Mouse (Mus musculus) hindbrain, embryonic 14.5 days (tissue): ENCODE results near the gene Rhou. TPM values are rescaled to one million over a fixed set of nuclear protein-coding genes. Genes with fewer than 3 reads are reported as not detected.

Experiments
- ATAC-seq: fragments of 200-750 bp; cut with Nextera tagmentation; 2 replicates; pipeline ENCODE4 v1.8.0; 2017; ENCODE audit warnings: moderate number of reproducible peaks, mild to moderate bottlenecking, moderate TSS enrichment, moderate library complexity; ENCODE audit not compliant: low FRiP score
- DNase-seq: peaks from one replicate; pipeline ENCODE4 v3.0.0-alpha.2; 2015; ENCODE audit warnings: low spot score
- H3K27ac ChIP-seq: fragments of 300-500 bp; sonication (generic); 2 replicates; pipeline ENCODE4 v1.5.1; 2014; ENCODE audit warnings: mild to moderate bottlenecking, moderate library complexity
- H3K27me3 ChIP-seq: fragments of 300-500 bp; sonication (generic); 2 replicates; pipeline ENCODE4 v1.6.1; 2014; ENCODE audit warnings: mild to moderate bottlenecking, low read length, mixed read lengths; ENCODE audit not compliant: control insufficient read depth, insufficient read depth
- H3K36me3 ChIP-seq: fragments of 300-500 bp; sonication (generic); replicated peaks from 2 replicates; pipeline ENCODE4 v1.6.1; 2014; ENCODE audit not compliant: control insufficient read depth, insufficient read depth
- H3K4me1 ChIP-seq: fragments of 300-500 bp; sonication (generic); replicated peaks from 2 replicates; pipeline ENCODE4 v1.6.1; 2014; ENCODE audit warnings: antibody characterized with exemption, low read length, mixed read lengths; ENCODE audit not compliant: control insufficient read depth, insufficient read depth
- H3K4me2 ChIP-seq: fragments of 300-500 bp; sonication (generic); replicated peaks from 2 replicates; pipeline ENCODE4 v1.6.1; 2014; ENCODE audit warnings: mild to moderate bottlenecking, moderate library complexity
- H3K4me3 ChIP-seq: fragments of 300-500 bp; sonication (generic); replicated peaks from 2 replicates; pipeline ENCODE4 v1.5.1; 2014; ENCODE audit warnings: mild to moderate bottlenecking, low read length
- H3K9ac ChIP-seq: fragments of 300-500 bp; sonication (generic); 2 replicates; pipeline ENCODE4 v1.6.1; 2014
- H3K9me3 ChIP-seq: fragments of 300-500 bp; sonication (generic); 2 replicates; pipeline ENCODE4 v1.6.1; 2016; ENCODE audit warnings: low read length; ENCODE audit not compliant: control insufficient read depth
- WGBS: fragments of 180-500 bp; shearing (Covaris S2); extraction: QIAGEN DNeasy Blood & Tissue Kit; methylation state at CpG from one replicate; pipeline ENCODE4 v1.1.7; 2014; 5-methylcytosine and 5-hydroxymethylcytosine counted together
- polyA plus RNA-seq: library from polyadenylated mRNA; unstranded; fragments of >200 nt; fragmentation: Nextera tagmentation; extraction: Ambion mirVana; gene quantifications from 2 replicates; pipeline ENCODE4 v1.2.1, GENCODE M21; 2014

The Rhou gene
- polyA plus RNA-seq, 1 experiment from 2014 or later: 14.9 TPM

DNA sequence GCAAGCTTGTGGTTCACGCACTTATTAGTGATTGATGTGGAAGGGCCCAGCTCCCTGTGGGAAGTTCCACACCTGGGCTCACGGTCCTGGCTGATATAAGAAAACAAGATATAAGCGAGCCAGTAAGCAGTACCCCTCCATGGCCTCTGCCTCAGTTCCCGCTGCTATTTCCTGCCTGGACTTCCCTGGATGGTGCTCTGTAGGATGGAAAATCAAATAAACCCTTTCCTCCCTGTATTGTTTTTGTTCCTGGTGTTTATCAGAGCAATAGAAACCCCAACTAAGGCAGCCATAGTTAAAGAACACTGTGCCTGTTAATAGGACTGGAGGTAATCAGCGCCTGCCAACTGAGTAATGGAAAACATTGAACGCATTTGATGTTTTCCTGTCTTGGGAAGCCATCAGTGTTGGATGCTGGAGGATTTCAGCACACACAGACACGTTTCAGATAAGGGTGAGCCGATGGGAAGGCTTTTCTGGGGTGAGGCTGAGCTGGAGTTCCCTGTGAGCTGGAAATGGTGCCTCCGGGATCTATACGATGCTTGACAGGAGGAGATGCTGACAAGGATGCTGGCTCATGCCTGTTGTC is 5.8 kb downstream of the Rhou start:
- peaks cover 63% of the 10 kb centered on the region for H3K36me3 ChIP-seq
- H3K9me3 ChIP-seq: no peaks in the 10 kb centered on the region
- no peak for ATAC-seq
- H3K27me3 ChIP-seq: no peaks in the 10 kb centered on the region
- no peak overlapping the region for H3K4me3 ChIP-seq
- peaks cover 12% of the 10 kb centered on the region for H3K4me1 ChIP-seq
- no peak overlapping the region for H3K27ac ChIP-seq
- 83% methylated on average over 10 of the region's 10 CpGs for WGBS
- no peak for DNase-seq
- H3K4me2 ChIP-seq: no peak overlapping the region
- H3K9ac ChIP-seq: no peak overlapping the region

DNA sequence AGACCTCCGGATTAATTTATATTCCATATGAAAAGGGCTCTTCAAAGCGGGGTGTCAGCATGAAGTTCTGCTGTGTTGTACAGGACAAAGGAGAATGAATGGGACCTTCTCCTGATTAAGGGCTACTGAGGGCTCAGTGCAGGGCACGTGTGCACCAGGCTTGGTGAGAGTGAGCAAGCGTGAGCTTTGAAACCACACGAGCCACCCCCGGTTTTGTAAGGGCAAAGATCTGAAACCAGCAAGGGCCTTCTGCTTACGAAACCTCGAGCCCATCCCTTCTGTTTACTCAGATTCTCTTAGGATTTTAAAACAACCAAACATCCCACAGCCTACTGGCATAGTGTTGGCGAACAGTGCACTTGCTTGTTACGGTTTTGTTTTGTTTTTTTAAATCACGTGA is 7.8 kb downstream of the Rhou start:
- no peak for DNase-seq
- no peak for ATAC-seq
- no peak overlapping the region for H3K4me3 ChIP-seq
- no peaks in the 10 kb centered on the region for H3K4me1 ChIP-seq
- H3K36me3 ChIP-seq: peaks cover 60% of the 10 kb centered on the region
- WGBS: 87% methylated on average over 11 of the region's 11 CpGs
- H3K9ac ChIP-seq: no peak overlapping the region
- no peaks in the 10 kb centered on the region for H3K27me3 ChIP-seq
- no peak overlapping the region for H3K4me2 ChIP-seq
- no peak overlapping the region for H3K27ac ChIP-seq
- no peaks in the 10 kb centered on the region for H3K9me3 ChIP-seq

DNA sequence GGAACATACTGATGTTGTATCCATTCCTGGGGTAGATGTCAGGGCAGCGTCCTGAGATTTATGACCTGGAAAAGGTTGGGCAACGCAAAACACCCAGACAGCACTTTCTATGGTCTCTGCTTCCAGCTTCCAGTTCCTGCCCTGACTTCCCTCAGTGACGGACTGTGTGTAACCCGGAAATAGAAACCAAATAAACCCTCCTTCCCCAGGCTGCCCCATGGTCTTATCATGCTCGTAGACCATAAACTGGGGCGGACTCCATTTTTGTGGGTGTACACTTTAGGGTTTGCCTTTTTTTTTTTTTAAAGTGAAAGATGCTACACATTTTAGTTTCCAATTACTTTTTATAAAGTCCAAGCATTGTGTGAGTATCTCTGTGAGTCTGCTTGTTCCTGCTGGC is 11.9 kb downstream of the Rhou start:
- no peak overlapping the region for H3K4me3 ChIP-seq
- no peaks in the 10 kb centered on the region for H3K27me3 ChIP-seq
- H3K36me3 ChIP-seq: peaks cover 36% of the 10 kb centered on the region
- DNase-seq (no peak), ATAC-seq (no peak)
- H3K27ac ChIP-seq: no peak overlapping the region
- no peaks in the 10 kb centered on the region for H3K9me3 ChIP-seq
- no peaks in the 10 kb centered on the region for H3K4me1 ChIP-seq
- H3K9ac ChIP-seq: no peak overlapping the region
- no peak overlapping the region for H3K4me2 ChIP-seq
- WGBS: 90% methylated on average over 6 of the region's 6 CpGs

DNA sequence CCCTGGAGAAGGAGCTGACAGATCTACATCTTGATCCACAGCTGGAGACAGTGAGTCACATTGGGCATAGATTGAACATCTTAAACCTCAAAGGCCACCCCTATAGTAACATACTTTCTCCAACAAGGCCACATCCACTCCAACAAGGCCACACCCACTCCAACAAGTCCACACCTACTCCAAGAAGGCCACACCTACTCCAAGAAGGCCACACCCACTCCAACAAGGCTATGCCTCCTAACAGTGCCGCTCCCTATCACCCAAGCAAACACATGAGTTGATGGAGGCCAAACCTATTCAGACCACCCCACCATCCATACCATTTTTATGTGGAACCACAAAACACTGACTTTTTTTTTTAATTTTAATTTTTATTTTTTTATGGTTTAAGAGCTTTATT is 13.1 kb downstream of the Rhou start:
- no peak for ATAC-seq
- H3K9ac ChIP-seq: no peak overlapping the region
- WGBS: 91% methylated on average over 1 of the region's 1 CpGs
- H3K9me3 ChIP-seq: no peaks in the 10 kb centered on the region
- H3K4me1 ChIP-seq: no peaks in the 10 kb centered on the region
- no peak overlapping the region for H3K4me3 ChIP-seq
- H3K4me2 ChIP-seq: no peak overlapping the region
- no peak for DNase-seq
- H3K27me3 ChIP-seq: no peaks in the 10 kb centered on the region
- H3K27ac ChIP-seq: no peak overlapping the region
- H3K36me3 ChIP-seq: peaks cover 24% of the 10 kb centered on the region

DNA sequence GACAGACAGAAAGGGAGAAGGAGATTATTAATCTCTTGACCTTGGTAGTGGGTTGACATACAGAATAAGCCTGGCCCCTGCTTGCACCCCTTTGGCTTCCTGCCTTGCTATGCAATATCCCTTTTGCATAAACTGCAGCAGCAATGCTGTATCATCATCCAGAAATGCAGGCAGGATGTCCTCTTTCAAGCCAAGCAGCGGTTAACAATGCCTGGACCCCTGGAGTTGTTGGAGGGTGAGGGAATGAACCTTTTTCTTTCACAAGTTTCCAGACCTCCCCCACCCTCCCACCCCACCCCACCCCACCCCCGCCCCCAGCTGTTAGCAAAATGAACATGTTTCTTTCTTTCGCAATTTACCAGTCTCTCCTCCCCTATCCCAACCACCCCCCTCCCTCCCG is 15.0 kb downstream of the Rhou start:
- H3K4me3 ChIP-seq: no peak overlapping the region
- no peak overlapping the region for H3K4me2 ChIP-seq
- H3K9me3 ChIP-seq: no peaks in the 10 kb centered on the region
- no peaks in the 10 kb centered on the region for H3K4me1 ChIP-seq
- 30% methylated on average over 4 of the region's 4 CpGs for WGBS
- no peak overlapping the region for H3K27ac ChIP-seq
- ATAC-seq (no peak), DNase-seq (no peak)
- H3K36me3 ChIP-seq: peaks cover 6% of the 10 kb centered on the region
- no peak overlapping the region for H3K9ac ChIP-seq
- 0 out of 2 replicates have a peak, but pooled peaks cover 2% of the 10 kb centered on the region for H3K27me3 ChIP-seq

DNA sequence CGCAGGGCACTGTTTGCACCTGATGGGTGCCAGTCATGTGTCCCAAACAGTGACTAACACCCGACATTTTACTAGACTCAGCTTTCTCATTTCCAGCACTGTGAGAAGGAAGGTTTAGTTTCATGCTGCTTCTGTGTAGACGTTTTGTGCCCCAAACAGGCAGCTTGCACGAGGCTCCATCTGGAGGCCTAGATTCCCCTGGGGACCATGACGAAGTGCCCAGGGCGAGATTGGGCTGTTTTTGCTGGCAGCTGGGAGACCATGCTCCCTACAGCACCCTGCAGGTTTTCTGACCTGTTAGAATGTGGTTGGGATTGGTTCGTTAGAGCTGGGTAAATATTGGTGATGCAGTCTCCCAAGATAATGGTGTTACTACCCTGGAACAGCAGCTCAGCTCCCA is 17.0 kb downstream of the Rhou start:
- Histone ChIP-seq H3K9ac (no peak overlapping the region), H3K9me3 (no peaks in the 10 kb centered on the region), H3K4me2 (no peak overlapping the region), H3K4me3 (no peak overlapping the region), H3K27me3 (0 out of 2 replicates have a peak, but pooled peaks cover 4% of the 10 kb centered on the region), H3K36me3 (no peaks in the 10 kb centered on the region), H3K27ac (no peak overlapping the region), H3K4me1 (peaks cover 8% of the 10 kb centered on the region; the same call in 1 of the 2 replicates)
- no peak for DNase-seq
- WGBS: 52% methylated on average over 7 of the region's 7 CpGs
- ATAC-seq: no peak

DNA sequence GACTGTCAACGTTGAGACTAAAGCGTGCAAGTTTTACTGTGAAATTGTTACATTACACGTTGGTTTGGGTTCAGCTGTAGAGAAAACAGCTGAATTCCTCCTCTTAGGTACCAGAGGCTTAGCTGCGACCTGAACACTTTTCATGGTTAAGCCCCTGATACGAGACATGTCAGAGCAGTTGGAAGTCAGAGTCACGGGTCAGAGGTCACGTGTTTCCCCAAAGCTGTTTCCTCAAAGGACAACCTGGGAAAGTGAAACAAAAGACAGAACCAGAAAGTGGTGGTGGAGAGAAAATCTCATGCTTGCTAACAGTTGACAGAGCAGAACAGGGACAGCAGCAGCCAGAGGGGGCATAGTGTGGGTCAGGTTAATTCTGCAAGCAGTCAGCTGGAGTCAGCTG is 17.7 kb downstream of the Rhou start:
- Histone ChIP-seq H3K9ac (no peak overlapping the region), H3K4me1 (peaks cover 9% of the 10 kb centered on the region; the same call in 1 of the 2 replicates), H3K27me3 (0 out of 2 replicates have a peak, but pooled peaks cover 4% of the 10 kb centered on the region), H3K9me3 (no peaks in the 10 kb centered on the region), H3K4me2 (no peak overlapping the region), H3K4me3 (no peak overlapping the region), H3K27ac (no peak overlapping the region), H3K36me3 (no peaks in the 10 kb centered on the region)
- ATAC-seq (no peak), DNase-seq (no peak)
- WGBS: 70% methylated on average over 7 of the region's 7 CpGs

DNA sequence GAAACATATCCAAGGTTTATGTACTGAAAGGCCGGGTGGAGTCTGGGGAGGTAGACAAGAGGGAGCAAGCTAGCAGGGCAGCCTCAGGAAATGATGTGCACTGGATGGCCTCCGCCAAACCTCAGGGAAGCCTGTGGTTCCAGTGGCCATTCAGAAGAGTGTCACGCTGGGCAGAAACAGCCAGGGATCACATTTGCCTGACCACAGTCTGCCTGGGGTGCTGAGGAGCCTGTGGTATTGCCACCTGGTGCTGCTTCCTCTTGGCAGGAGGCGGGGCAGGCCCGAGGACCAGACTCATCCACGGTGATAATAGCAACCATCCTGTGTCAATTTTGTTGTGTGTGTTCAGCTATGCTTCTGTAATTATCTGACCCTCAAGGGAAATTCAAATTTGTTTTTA is 18.9 kb downstream of the Rhou start:
- 72% methylated on average over 6 of the region's 6 CpGs for WGBS
- Histone ChIP-seq H3K4me3 (no peak overlapping the region), H3K27me3 (0 out of 2 replicates have a peak, but pooled peaks cover 4% of the 10 kb centered on the region), H3K9ac (no peak overlapping the region), H3K4me2 (no peak overlapping the region), H3K9me3 (no peaks in the 10 kb centered on the region), H3K4me1 (peaks cover 9% of the 10 kb centered on the region; the same call in 1 of the 2 replicates), H3K27ac (no peak overlapping the region), H3K36me3 (no peaks in the 10 kb centered on the region)
- ATAC-seq (no peak), DNase-seq (no peak)

DNA sequence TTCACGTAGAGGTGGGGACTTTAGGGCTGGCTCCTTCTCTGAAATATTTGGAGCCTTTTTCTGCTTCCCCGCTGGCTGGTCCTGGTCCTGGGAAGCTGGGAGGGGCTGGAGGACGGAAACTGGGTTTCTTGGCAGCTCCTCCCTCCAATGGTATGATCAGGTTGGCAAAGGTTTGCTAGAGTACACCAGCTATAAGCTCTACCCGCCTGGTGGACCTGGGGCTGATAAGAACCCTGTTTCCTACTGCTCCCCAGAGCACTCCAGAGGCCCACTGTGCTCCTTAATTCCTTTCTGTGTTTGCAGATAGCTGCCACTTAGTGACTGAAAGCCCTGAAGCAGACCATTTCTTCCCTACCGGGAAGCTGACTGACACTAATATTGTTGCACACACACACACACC is 21.9 kb downstream of the Rhou start:
- H3K27me3 ChIP-seq: 0 out of 2 replicates have a peak, but pooled peaks cover 4% of the 10 kb centered on the region
- H3K27ac ChIP-seq: no peak overlapping the region; the same call in 1 of the 2 replicates
- no peak for DNase-seq
- ATAC-seq: no peak
- H3K4me3 ChIP-seq: no peak overlapping the region
- no peaks in the 10 kb centered on the region for H3K9me3 ChIP-seq
- 55% methylated on average over 5 of the region's 5 CpGs for WGBS
- H3K4me1 ChIP-seq: peaks cover 9% of the 10 kb centered on the region; the same call in 1 of the 2 replicates
- H3K4me2 ChIP-seq: no peak overlapping the region
- H3K36me3 ChIP-seq: no peaks in the 10 kb centered on the region
- 0 out of 2 replicates have a peak overlapping the region, but pooled peaks have one; percentile 10 for H3K9ac ChIP-seq

DNA sequence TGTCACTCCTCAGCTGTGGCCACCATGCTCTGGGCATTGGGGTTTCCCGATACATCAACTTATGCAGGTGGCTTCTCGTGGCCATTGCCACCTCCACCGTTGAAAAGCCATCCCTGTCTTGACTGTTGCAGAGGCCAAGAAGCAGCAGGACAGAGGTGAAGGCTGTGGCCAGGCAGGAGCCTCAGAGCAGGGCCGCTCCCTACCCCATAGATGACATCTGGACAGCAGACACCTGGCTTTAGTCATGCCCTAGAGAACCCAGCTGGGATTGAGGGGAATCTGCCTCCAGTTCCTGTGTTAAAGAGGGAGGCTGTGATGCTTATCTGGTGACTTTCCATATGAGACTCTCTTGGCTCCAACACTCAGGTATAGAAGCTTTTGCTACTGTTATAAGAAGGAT is 24.7 kb downstream of the Rhou start:
- Histone ChIP-seq H3K9ac (no peak overlapping the region), H3K27ac (no peak overlapping the region), H3K4me2 (no peak overlapping the region), H3K4me1 (peaks cover 9% of the 10 kb centered on the region; the same call in 1 of the 2 replicates), H3K9me3 (no peaks in the 10 kb centered on the region), H3K27me3 (0 out of 2 replicates have a peak, but pooled peaks cover 4% of the 10 kb centered on the region), H3K36me3 (no peaks in the 10 kb centered on the region), H3K4me3 (no peak overlapping the region)
- WGBS: 86% methylated on average over 4 of the region's 4 CpGs
- DNase-seq (no peak), ATAC-seq (no peak)
